Mouse (Mus musculus) hindbrain, embryonic 14.5 days (tissue): Measurements from ENCODE around the gene Abt1. TPM values are rescaled to one million over a fixed set of nuclear protein-coding genes. Genes with fewer than 3 reads are reported as not detected.

Experiments used
- polyA plus RNA-seq: library from polyadenylated mRNA; unstranded; fragments of >200 nt; fragmentation: Nextera tagmentation; extraction: Ambion mirVana; gene quantifications from 2 replicates; pipeline ENCODE4 v1.2.1, GENCODE M21; 2014

The Abt1 gene
- polyA plus RNA-seq, 1 experiment from 2014 or later, result 8.5 TPM

Other genes with a start within 250 kb of the Abt1 start
- not detected in 2 replicates for gene Vmn1r220, start 235.9 kb downstream of the Abt1 start, polyA plus RNA-seq
- gene Vmn1r221, start 209.7 kb downstream of the Abt1 start, polyA plus RNA-seq, result not detected in 2 replicates
- not detected in 2 replicates for gene Vmn1r222, start 187.9 kb downstream of the Abt1 start, polyA plus RNA-seq
- not detected in 2 replicates for gene Vmn1r223, start 176.7 kb downstream of the Abt1 start, polyA plus RNA-seq
- 48.8 and 52.0 TPM in 2 replicates for gene Zfp322a, start 54.7 kb downstream of the Abt1 start, polyA plus RNA-seq
- 0.05 TPM in 1 of 2 replicates, not detected in the other for gene Btn1a1, start 42.0 kb upstream of the Abt1 start, polyA plus RNA-seq
- gene Btn2a2, start 65.0 kb upstream of the Abt1 start, polyA plus RNA-seq, result 0.21 TPM in 1 of 2 replicates, not detected in the other
- gene Hist1h4h, start 107.2 kb upstream of the Abt1 start, polyA plus RNA-seq, result 3.2 and 3.3 TPM in 2 replicates
- 0.81 and 3.3 TPM in 2 replicates for gene Hist1h2af, start 110.0 kb upstream of the Abt1 start, polyA plus RNA-seq
- gene Hist1h3g, start 111.6 kb upstream of the Abt1 start, polyA plus RNA-seq, result 1.2 TPM in 1 of 2 replicates, not detected in the other
- gene Hist1h2bh, start 119.5 kb upstream of the Abt1 start, polyA plus RNA-seq, result 0.22 TPM in 1 of 2 replicates, not detected in the other
- 0.28 and 0.29 TPM in 2 replicates for gene Hist1h3f, start 120.2 kb upstream of the Abt1 start, polyA plus RNA-seq
- gene Hist1h4f, start 127.8 kb upstream of the Abt1 start, polyA plus RNA-seq, result not detected in 2 replicates
- gene Hist1h1d, start 129.4 kb upstream of the Abt1 start, polyA plus RNA-seq, result 0.12 and 0.17 TPM in 2 replicates
- 1.5 and 3.1 TPM in 2 replicates for gene Hist1h3e, start 138.5 kb upstream of the Abt1 start, polyA plus RNA-seq
- 21.8 and 22.5 TPM in 2 replicates for gene Hist1h2ae, start 147.4 kb upstream of the Abt1 start, polyA plus RNA-seq
- gene Hist1h2bg, start 147.5 kb upstream of the Abt1 start, polyA plus RNA-seq, result 0.94 and 2.3 TPM in 2 replicates
- gene Hist1h2bf, start 150.3 kb upstream of the Abt1 start, polyA plus RNA-seq, result 0.91 and 1.8 TPM in 2 replicates
- 0.77 TPM in 1 of 2 replicates, not detected in the other for gene Hist1h2ad, start 150.5 kb upstream of the Abt1 start, polyA plus RNA-seq
- gene Hist1h3d, start 151.9 kb upstream of the Abt1 start, polyA plus RNA-seq, result 1.4 and 2.2 TPM in 2 replicates
- gene Hist1h4d, start 157.7 kb upstream of the Abt1 start, polyA plus RNA-seq, result 29.1 and 37.2 TPM in 2 replicates
- 0.52 and 1.0 TPM in 2 replicates for gene Hist1h2be, start 197.3 kb upstream of the Abt1 start, polyA plus RNA-seq
- 4.4 and 5.3 TPM in 2 replicates for gene Hist1h1e, start 198.7 kb upstream of the Abt1 start, polyA plus RNA-seq